ENCODE assay signal across 9 mouse cellular contexts in genomic region chr7:27326101-27326880, GRCm38 (mm10). TPM values are rescaled to one million over a fixed set of nuclear protein-coding genes. Genes with fewer than 3 reads are reported as not detected.
DNase-seq lines count a peak whose midpoint lies in the region; ATAC-seq and TF ChIP-seq lines count a peak whose summit lies in the region.
"Had no signal": no experiment of that assay in that cellular context is flagged by ENCODE, and none has a peak within 500 bp of the region (broad histone marks: within the 10 kb centered on the region; RNA-seq: fewer than 3 reads in every experiment).

No protein-coding gene starts in this region.

- H3K4me3 ChIP-seq in forebrain, embryonic 12.5 days (replicated peaks): peak overlapping the region; percentile 30
- H3K4me3 ChIP-seq in hindbrain, embryonic 12.5 days: peak overlapping the region; percentile 25
- peak overlapping the region; percentile 28 for H3K4me3 ChIP-seq in limb, embryonic 14.5 days (replicated peaks; ENCODE audit: low read length)
- peak overlapping the region; percentile 21; the same call in 1 of the 2 replicates for H3K4me3 ChIP-seq in neural tube, embryonic 14.5 days (ENCODE audit: low read depth, low read length)
- H3K4me3 ChIP-seq: erythroblast, embryonic 14.5 days had no signal

- no peak for ATAC-seq in forebrain, embryonic 12.5 days (ENCODE audit: low FRiP score)
- ATAC-seq in hindbrain, embryonic 12.5 days (ENCODE audit: low FRiP score): no peak
- no peak for ATAC-seq in limb, embryonic 14.5 days (ENCODE audit: low FRiP score, low read depth)
- ATAC-seq in neural tube, embryonic 14.5 days (ENCODE audit: low read depth): no peak

- peaks cover 89% of the 10 kb centered on the region for H3K27me3 ChIP-seq in forebrain, embryonic 12.5 days
- peaks cover 92% of the 10 kb centered on the region for H3K27me3 ChIP-seq in hindbrain, embryonic 12.5 days
- peaks cover 47% of the 10 kb centered on the region for H3K27me3 ChIP-seq in limb, embryonic 14.5 days (ENCODE audit: control insufficient read depth, insufficient read depth, low read length)
- H3K27me3 ChIP-seq in neural tube, embryonic 14.5 days (ENCODE audit: control insufficient read depth, insufficient read depth, low read length): peaks cover 60% of the 10 kb centered on the region

- peak; percentile 53 for DNase-seq in adrenal gland, postnatal 14 days
- no peak for DNase-seq in adrenal gland, adult 18-20 months (ENCODE audit: low spot score in 2 of 2)
- no peak for DNase-seq in limb, embryonic 14.5 days (ENCODE audit: low spot score)
- DNase-seq in spleen, adult 12 weeks (ENCODE audit: low spot score): no peak
- no peak for DNase-seq in thymus, postnatal 25 days

- H3K9me3 ChIP-seq in forebrain, embryonic 12.5 days: no peaks in the 10 kb centered on the region
- H3K9me3 ChIP-seq in hindbrain, embryonic 12.5 days (replicated peaks): no peaks in the 10 kb centered on the region; the same call in 1 of the 2 replicates
- H3K9me3 ChIP-seq in limb, embryonic 14.5 days (ENCODE audit: control insufficient read depth, low read length): no peaks in the 10 kb centered on the region
- H3K9me3 ChIP-seq in neural tube, embryonic 14.5 days (ENCODE audit: control insufficient read depth, low read length): no peaks in the 10 kb centered on the region

- WGBS in forebrain, embryonic 12.5 days: 32% methylated on average over 34 of the region's 34 CpGs
- WGBS in hindbrain, embryonic 12.5 days: 29% methylated on average over 34 of the region's 34 CpGs
- 38% methylated on average over 34 of the region's 34 CpGs for WGBS in limb, embryonic 14.5 days
- 34% methylated on average over 34 of the region's 34 CpGs for WGBS in neural tube, embryonic 14.5 days

- H3K4me1 ChIP-seq in forebrain, embryonic 12.5 days: peaks cover 37% of the 10 kb centered on the region
- H3K4me1 ChIP-seq in hindbrain, embryonic 12.5 days: peaks cover 29% of the 10 kb centered on the region
- H3K4me1 ChIP-seq in limb, embryonic 14.5 days (ENCODE audit: control insufficient read depth, insufficient read depth, low read length): peaks cover 24% of the 10 kb centered on the region
- peaks cover 7% of the 10 kb centered on the region; the same call in 1 of the 2 replicates for H3K4me1 ChIP-seq in neural tube, embryonic 14.5 days (ENCODE audit: control insufficient read depth, insufficient read depth, low read length)

- peak overlapping the region; percentile 48 for H3K4me2 ChIP-seq in forebrain, embryonic 12.5 days
- peak overlapping the region; percentile 51 for H3K4me2 ChIP-seq in hindbrain, embryonic 12.5 days (replicated peaks)
- H3K4me2 ChIP-seq in limb, embryonic 14.5 days (replicated peaks; ENCODE audit: low read depth, low read length, severe bottlenecking): peak overlapping the region; percentile 46
- H3K4me2 ChIP-seq in neural tube, embryonic 14.5 days (ENCODE audit: low read depth, low read length): peak overlapping the region; percentile 38; the same call in 1 of the 2 replicates

- no peaks in the 10 kb centered on the region for H3K36me3 ChIP-seq in forebrain, embryonic 12.5 days (replicated peaks)
- no peaks in the 10 kb centered on the region for H3K36me3 ChIP-seq in hindbrain, embryonic 12.5 days
- peaks cover 8% of the 10 kb centered on the region for H3K36me3 ChIP-seq in limb, embryonic 14.5 days (ENCODE audit: control insufficient read depth, insufficient read depth, low read length)
- H3K36me3 ChIP-seq in neural tube, embryonic 14.5 days (ENCODE audit: control insufficient read depth, insufficient read depth, low read length): no peaks in the 10 kb centered on the region

- no peak overlapping the region for H3K27ac ChIP-seq in forebrain, embryonic 12.5 days
- no peak overlapping the region for H3K27ac ChIP-seq in hindbrain, embryonic 12.5 days
- no peak overlapping the region for H3K27ac ChIP-seq in limb, embryonic 14.5 days (replicated peaks; ENCODE audit: low read depth, low read length)
- H3K27ac ChIP-seq in neural tube, embryonic 14.5 days (ENCODE audit: low read depth, low read length): no peak overlapping the region

- no peak overlapping the region for H3K9ac ChIP-seq in forebrain, embryonic 12.5 days
- no peak overlapping the region for H3K9ac ChIP-seq in hindbrain, embryonic 12.5 days
- 0 out of 2 replicates have a peak overlapping the region, but pooled peaks have one; percentile 16 for H3K9ac ChIP-seq in limb, embryonic 14.5 days (ENCODE audit: low read depth, low read length, severe bottlenecking)
- H3K9ac ChIP-seq in neural tube, embryonic 14.5 days (replicated peaks; ENCODE audit: low read depth, low read length): no peak overlapping the region

- no peak for TF ChIP-seq POLR2A in limb, embryonic 14.5 days (IDR thresholded peaks at IDR 0.05; ENCODE audit: borderline replicate concordance, extremely low read depth, insufficient read depth, insufficient read length)

RNA-seq across cellular contexts. Expression of gene Ltbp4, which starts 11.2 kb away (rescaled TPM):
- 122 and 126 TPM in 2 replicates for total RNA-seq in adrenal gland, postnatal 14 days (2021)
- total RNA-seq in adrenal gland, adult 18-20 months (2021): 10 to 100 TPM; 88.5 to 90.6 TPM
- 12.4 and 16.5 TPM in 2 replicates for polyA plus RNA-seq in forebrain, embryonic 12.5 days (2016; fragmentation: Nextera tagmentation; extraction: Ambion mirVana)
- polyA plus RNA-seq in hindbrain, embryonic 12.5 days (2016; fragmentation: Nextera tagmentation; extraction: Ambion mirVana): 8.7 and 8.9 TPM in 2 replicates
- polyA plus RNA-seq in limb, embryonic 14.5 days (2012; rRNA removed): 86.0 and 107 TPM in 2 replicates
- 54.3 and 57.1 TPM in 2 replicates for polyA plus RNA-seq in limb, embryonic 14.5 days (2014; fragmentation: Nextera tagmentation; extraction: Ambion mirVana)
- 5.8 and 11.5 TPM in 2 replicates for polyA plus RNA-seq in neural tube, embryonic 14.5 days (2014; fragmentation: Nextera tagmentation; extraction: Ambion mirVana)

RNA-seq across cellular contexts. Expression of gene Shkbp1, which starts 29.5 kb away (rescaled TPM):
- 16.1 and 26.1 TPM in 2 replicates for total RNA-seq in adrenal gland, postnatal 14 days (2021)
- total RNA-seq in adrenal gland, adult 18-20 months (2021): 10 to 100 TPM; 18.3 to 19.4 TPM
- 77.1 and 81.2 TPM in 2 replicates for polyA plus RNA-seq in forebrain, embryonic 12.5 days (2016; fragmentation: Nextera tagmentation; extraction: Ambion mirVana)
- 72.4 and 76.2 TPM in 2 replicates for polyA plus RNA-seq in hindbrain, embryonic 12.5 days (2016; fragmentation: Nextera tagmentation; extraction: Ambion mirVana)
- polyA plus RNA-seq in limb, embryonic 14.5 days (2012; rRNA removed): 58.7 and 80.6 TPM in 2 replicates
- polyA plus RNA-seq in limb, embryonic 14.5 days (2014; fragmentation: Nextera tagmentation; extraction: Ambion mirVana): 30.5 and 35.5 TPM in 2 replicates
- 29.6 and 35.6 TPM in 2 replicates for polyA plus RNA-seq in neural tube, embryonic 14.5 days (2014; fragmentation: Nextera tagmentation; extraction: Ambion mirVana)

RNA-seq across cellular contexts. Expression of gene Gm20479, which starts 30.9 kb away (rescaled TPM):
- total RNA-seq in adrenal gland, postnatal 14 days (2021): 1.8 TPM in 2 replicates
- 1 to 10 TPM in 1 of 2 experiments, not detected in 1; 1.7 TPM for total RNA-seq in adrenal gland, adult 18-20 months (2021)
- 1.5 TPM in 1 of 2 replicates, not detected in the other for polyA plus RNA-seq in forebrain, embryonic 12.5 days (2016; fragmentation: Nextera tagmentation; extraction: Ambion mirVana)
- 0.43 and 0.59 TPM in 2 replicates for polyA plus RNA-seq in hindbrain, embryonic 12.5 days (2016; fragmentation: Nextera tagmentation; extraction: Ambion mirVana)
- polyA plus RNA-seq in limb, embryonic 14.5 days (2012; rRNA removed): 0.32 TPM in 1 of 2 replicates, not detected in the other
- not detected in 2 replicates for polyA plus RNA-seq in limb, embryonic 14.5 days (2014; fragmentation: Nextera tagmentation; extraction: Ambion mirVana)
- polyA plus RNA-seq in neural tube, embryonic 14.5 days (2014; fragmentation: Nextera tagmentation; extraction: Ambion mirVana): not detected in 2 replicates
- polyA plus RNA-seq: erythroblast, embryonic 14.5 days had no signal
